Mouse (Mus musculus) erythroblast, embryonic 14.5 days (primary cell): ENCODE measurements around the gene Rbfox1.

Experiments used
- GATA1 ChIP-seq: IDR thresholded peaks from 2 replicates; pipeline ENCODE4 v1.6.1; 2012; ENCODE audit warnings: low read length, inconsistent platforms, mixed read lengths
- TAL1 ChIP-seq: IDR thresholded peaks from 3 replicates; pipeline ENCODE4 v1.6.1; 2012; ENCODE audit warnings: low read length, inconsistent platforms, mixed read lengths

- TF ChIP-seq GATA1: no peak
- TF ChIP-seq TAL1: no peak
Measured at GRCm38 (mm10) chr16:6906001-6906400, 1020.8 kb downstream of the Rbfox1 start.
